Mouse (Mus musculus) E14TG2a.4 (cell line): ENCODE measurements around the gene Unc13b.

Experiments used
- CTCF ChIP-seq: conservative IDR thresholded peaks from 2 replicates; pipeline ENCODE4 v1.5.1; 2014; ENCODE audit warnings: low read length
- NANOG ChIP-seq: IDR thresholded peaks from 2 replicates; pipeline ENCODE4 v1.6.1; 2014; ENCODE audit warnings: borderline replicate concordance, low read length, mixed read lengths
- POU5F1 ChIP-seq: IDR thresholded peaks from 2 replicates; pipeline ENCODE4 v1.6.1; 2014; ENCODE audit warnings: low read length, borderline replicate concordance

- no peak for TF ChIP-seq CTCF
- TF ChIP-seq POU5F1: no peak
- no peak for TF ChIP-seq NANOG
Observed at GRCm38 (mm10) chr4:43248026-43248425, 189.3 kb downstream of the Unc13b start.
